Mouse (Mus musculus): ENCODE measurements around the gene Gm20518. TPM values are rescaled to one million over a fixed set of nuclear protein-coding genes. Genes with fewer than 3 reads are reported as not detected.

Gene Gm20518
- polyA plus RNA-seq, 1 experiment from 2014 or later = not detected

- H3K4me1 ChIP-seq (ENCODE audit: insufficient read depth) = peaks cover 6% of the 10 kb centered on the region; the same call in 1 of the 2 replicates
- no peak overlapping the region for H3K27ac ChIP-seq (ENCODE audit: low read depth)
- H3K36me3 ChIP-seq (replicated peaks; ENCODE audit: insufficient read depth, low read length) = no peaks in the 10 kb centered on the region
- H3K4me3 ChIP-seq (ENCODE audit: low read depth, low read length) = peak overlapping the region; percentile 47
- 2% methylated on average over 81 of the region's 103 CpGs for WGBS (ENCODE audit: insufficient replicate concordance)
- H3K4me2 ChIP-seq (ENCODE audit: low read depth, low read length) = peak overlapping the region; percentile 73
- no peak for DNase-seq
- TF ChIP-seq EP300 (IDR thresholded peaks at IDR 0.05; ENCODE audit: low read depth) = no peak
- no peak for TF ChIP-seq CTCF (IDR thresholded peaks at IDR 0.05; ENCODE audit: low read depth)
- H3K9ac ChIP-seq (replicated peaks) = no peak overlapping the region
- ATAC-seq = no peak
- no peaks in the 10 kb centered on the region for H3K9me3 ChIP-seq (ENCODE audit: low read length)
- peaks cover 65% of the 10 kb centered on the region for H3K27me3 ChIP-seq (ENCODE audit: insufficient read depth, low read length)
Measured at GRCm38 (mm10) chr16:17833681-17834399, 57.6 kb downstream of the Gm20518 start.

GRCm38 (mm10) chr16:17833321-17833680, 58.2 kb downstream of the Gm20518 start:
- H3K9ac ChIP-seq (replicated peaks) = no peak overlapping the region

GRCm38 (mm10) chr16:17832821-17833220, 58.6 kb downstream of the Gm20518 start, which contains the start of gene B830017H08Rik:
B830017H08Rik (plus strand) TSS chr16:17833121.
- 30% methylated on average over 7 of the region's 7 CpGs for WGBS (ENCODE audit: insufficient replicate concordance)
- no peaks in the 10 kb centered on the region for H3K9me3 ChIP-seq (ENCODE audit: low read length)
- H3K36me3 ChIP-seq (replicated peaks; ENCODE audit: insufficient read depth, low read length) = no peaks in the 10 kb centered on the region
- no peak for ATAC-seq
- peaks cover 6% of the 10 kb centered on the region; the same call in 1 of the 2 replicates for H3K4me1 ChIP-seq (ENCODE audit: insufficient read depth)
- no peak within 1 kb of the TSS for H3K27ac ChIP-seq (ENCODE audit: low read depth)
- peak within 1 kb of the TSS; percentile 47 for H3K4me3 ChIP-seq (ENCODE audit: low read depth, low read length)
- TF ChIP-seq EP300 (IDR thresholded peaks at IDR 0.05; ENCODE audit: low read depth) (no peak), CTCF (IDR thresholded peaks at IDR 0.05; ENCODE audit: low read depth) (no peak)
- peak within 1 kb of the TSS; percentile 73 for H3K4me2 ChIP-seq (ENCODE audit: low read depth, low read length)
- no peak for DNase-seq
- no peak within 1 kb of the TSS for H3K9ac ChIP-seq (replicated peaks)
- H3K27me3 ChIP-seq (ENCODE audit: insufficient read depth, low read length) = peaks cover 69% of the 10 kb centered on the region

More at GRCm38 (mm10) chr16:17833321-17833680, 58.2 kb downstream of the Gm20518 start:
- Histone ChIP-seq H3K36me3 (replicated peaks; ENCODE audit: insufficient read depth, low read length) (no peaks in the 10 kb centered on the region), H3K27me3 (ENCODE audit: insufficient read depth, low read length) (peaks cover 67% of the 10 kb centered on the region), H3K4me1 (ENCODE audit: insufficient read depth) (peaks cover 6% of the 10 kb centered on the region; the same call in 1 of the 2 replicates), H3K4me2 (ENCODE audit: low read depth, low read length) (peak overlapping the region; percentile 73), H3K4me3 (ENCODE audit: low read depth, low read length) (peak overlapping the region; percentile 47), H3K9me3 (ENCODE audit: low read length) (no peaks in the 10 kb centered on the region), H3K27ac (ENCODE audit: low read depth) (no peak overlapping the region)
- DNase-seq (no peak), ATAC-seq (no peak)
- 7% methylated on average over 21 of the region's 37 CpGs for WGBS (ENCODE audit: insufficient replicate concordance)
- TF ChIP-seq EP300 (IDR thresholded peaks at IDR 0.05; ENCODE audit: low read depth) (no peak), CTCF (IDR thresholded peaks at IDR 0.05; ENCODE audit: low read depth) (no peak)

GRCm38 (mm10) chr16:17831781-17832180, 59.7 kb downstream of the Gm20518 start:
- Histone ChIP-seq H3K4me1 (ENCODE audit: insufficient read depth) (peaks cover 6% of the 10 kb centered on the region; the same call in 1 of the 2 replicates), H3K36me3 (replicated peaks; ENCODE audit: insufficient read depth, low read length) (no peaks in the 10 kb centered on the region), H3K9me3 (ENCODE audit: low read length) (no peaks in the 10 kb centered on the region), H3K4me2 (ENCODE audit: low read depth, low read length) (no peak overlapping the region), H3K9ac (replicated peaks) (no peak overlapping the region), H3K4me3 (ENCODE audit: low read depth, low read length) (no peak overlapping the region), H3K27ac (ENCODE audit: low read depth) (no peak overlapping the region), H3K27me3 (ENCODE audit: insufficient read depth, low read length) (peaks cover 69% of the 10 kb centered on the region)
- ATAC-seq (no peak), DNase-seq (no peak)
- TF ChIP-seq EP300 (IDR thresholded peaks at IDR 0.05; ENCODE audit: low read depth) = no peak
- peak; percentile 37 for TF ChIP-seq CTCF (IDR thresholded peaks at IDR 0.05; ENCODE audit: low read depth)
- 17% methylated on average over 11 of the region's 11 CpGs for WGBS (ENCODE audit: insufficient replicate concordance)

GRCm38 (mm10) chr16:17830385-17831178, 60.9 kb downstream of the Gm20518 start:
- Histone ChIP-seq H3K4me1 (ENCODE audit: insufficient read depth) (peaks cover 6% of the 10 kb centered on the region; the same call in 1 of the 2 replicates), H3K4me3 (ENCODE audit: low read depth, low read length) (no peak overlapping the region), H3K27ac (ENCODE audit: low read depth) (no peak overlapping the region), H3K36me3 (replicated peaks; ENCODE audit: insufficient read depth, low read length) (no peaks in the 10 kb centered on the region), H3K27me3 (ENCODE audit: insufficient read depth, low read length) (peaks cover 58% of the 10 kb centered on the region), H3K4me2 (ENCODE audit: low read depth, low read length) (no peak overlapping the region), H3K9me3 (ENCODE audit: low read length) (no peaks in the 10 kb centered on the region), H3K9ac (replicated peaks) (no peak overlapping the region)
- TF ChIP-seq EP300 (IDR thresholded peaks at IDR 0.05; ENCODE audit: low read depth) (no peak), CTCF (IDR thresholded peaks at IDR 0.05; ENCODE audit: low read depth) (no peak)
- ATAC-seq (no peak), DNase-seq (no peak)
- WGBS (ENCODE audit: insufficient replicate concordance) = 59% methylated on average over 10 of the region's 10 CpGs

- Histone ChIP-seq H3K4me1 (ENCODE audit: insufficient read depth) (peaks cover 6% of the 10 kb centered on the region; the same call in 1 of the 2 replicates), H3K4me2 (ENCODE audit: low read depth, low read length) (no peak overlapping the region), H3K4me3 (ENCODE audit: low read depth, low read length) (no peak overlapping the region), H3K9ac (replicated peaks) (no peak overlapping the region), H3K27me3 (ENCODE audit: insufficient read depth, low read length) (peaks cover 41% of the 10 kb centered on the region), H3K27ac (ENCODE audit: low read depth) (no peak overlapping the region), H3K9me3 (ENCODE audit: low read length) (no peaks in the 10 kb centered on the region), H3K36me3 (replicated peaks; ENCODE audit: insufficient read depth, low read length) (no peaks in the 10 kb centered on the region)
- TF ChIP-seq EP300 (IDR thresholded peaks at IDR 0.05; ENCODE audit: low read depth) (no peak), CTCF (IDR thresholded peaks at IDR 0.05; ENCODE audit: low read depth) (no peak)
- no peak for DNase-seq
- WGBS (ENCODE audit: insufficient replicate concordance) = 77% methylated on average over 3 of the region's 3 CpGs
- ATAC-seq = no peak
Measured at GRCm38 (mm10) chr16:17828867-17829266, 62.6 kb downstream of the Gm20518 start.

All from liver, postnatal 0 days (tissue).